Mouse (Mus musculus) embryonic facial prominence, embryonic 13.5 days (tissue): ENCODE results near the gene Dsp. TPM values are rescaled to one million over a fixed set of nuclear protein-coding genes. Genes with fewer than 3 reads are reported as not detected.

Experiments used
- ATAC-seq: fragments of 200-750 bp; cut with Nextera tagmentation; 2 replicates; pipeline ENCODE4 v1.8.0; 2017; ENCODE audit warnings: low read depth; ENCODE audit not compliant: insufficient number of reproducible peaks, insufficient read depth, low FRiP score, low TSS enrichment
- H3K27ac ChIP-seq: fragments of 300-500 bp; sonication (generic); 2 replicates; pipeline ENCODE4 v1.5.1; 2015; ENCODE audit warnings: moderate library complexity, mild to moderate bottlenecking, inconsistent platforms
- H3K27me3 ChIP-seq: fragments of 300-500 bp; sonication (generic); 2 replicates; pipeline ENCODE4 v1.6.1; 2015; ENCODE audit warnings: mild to moderate bottlenecking, inconsistent platforms
- H3K36me3 ChIP-seq: fragments of 300-500 bp; sonication (generic); 2 replicates; pipeline ENCODE4 v1.6.1; 2015; ENCODE audit warnings: mild to moderate bottlenecking, inconsistent platforms
- H3K4me1 ChIP-seq: fragments of 300-500 bp; sonication (generic); 2 replicates; pipeline ENCODE4 v1.6.1; 2015; ENCODE audit warnings: inconsistent platforms
- H3K4me2 ChIP-seq: fragments of 300-500 bp; sonication (generic); 2 replicates; pipeline ENCODE4 v1.6.1; 2015; ENCODE audit warnings: moderate library complexity, mild to moderate bottlenecking, inconsistent platforms
- H3K4me3 ChIP-seq: fragments of 300-500 bp; sonication (generic); 2 replicates; pipeline ENCODE4 v1.5.1; 2015; ENCODE audit warnings: mild to moderate bottlenecking, inconsistent platforms
- H3K9ac ChIP-seq: fragments of 300-500 bp; sonication (generic); 2 replicates; pipeline ENCODE4 v1.6.1; 2015; ENCODE audit warnings: mild to moderate bottlenecking, inconsistent platforms
- H3K9me3 ChIP-seq: fragments of 300-500 bp; sonication (generic); 2 replicates; pipeline ENCODE4 v1.6.1; 2016; ENCODE audit warnings: inconsistent platforms
- WGBS: fragments of 180-500 bp; shearing (Covaris S2); methylation state at CpG from one replicate; pipeline ENCODE4 v1.1.7; 2015; ENCODE audit warnings: mixed read lengths; 5-methylcytosine and 5-hydroxymethylcytosine counted together
- polyA plus RNA-seq: library from polyadenylated mRNA; unstranded; fragments of >200 nt; fragmentation: Nextera tagmentation; extraction: Ambion mirVana; gene quantifications from 2 replicates; pipeline ENCODE4 v1.2.1, GENCODE M21; 2015

Dsp gene
- polyA plus RNA-seq, 1 experiment from 2014 or later = 21.5 TPM

DNA sequence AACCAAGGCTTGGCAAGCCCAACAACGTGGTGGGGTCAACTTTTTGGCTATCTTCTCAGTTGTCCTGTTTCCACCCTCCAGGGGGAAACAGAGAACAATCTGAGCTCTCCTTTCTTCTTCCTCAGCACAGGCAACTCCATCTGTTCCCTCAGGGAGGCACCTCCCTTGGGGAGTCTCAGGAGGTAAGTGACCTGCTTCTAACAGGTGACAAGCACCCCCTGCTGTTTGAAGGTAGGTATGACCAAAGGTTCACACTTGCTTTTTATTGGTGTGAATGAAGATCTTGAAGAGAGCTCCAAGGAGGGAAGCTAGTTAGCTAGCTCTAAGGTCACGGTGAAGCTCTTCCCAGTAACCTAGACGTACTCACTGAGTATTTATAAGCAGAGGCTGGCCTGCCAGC lies 84.3 kb downstream of the Dsp start:
- Histone ChIP-seq H3K27me3 (no peaks in the 10 kb centered on the region), H3K36me3 (peaks cover 7% of the 10 kb centered on the region), H3K4me2 (no peak overlapping the region), H3K9ac (no peak overlapping the region), H3K4me3 (no peak overlapping the region), H3K27ac (no peak overlapping the region), H3K9me3 (peaks cover 3% of the 10 kb centered on the region; the same call in 1 of the 2 replicates), H3K4me1 (no peaks in the 10 kb centered on the region)
- WGBS = 78% methylated on average over 3 of the region's 3 CpGs
- ATAC-seq = no peak

DNA sequence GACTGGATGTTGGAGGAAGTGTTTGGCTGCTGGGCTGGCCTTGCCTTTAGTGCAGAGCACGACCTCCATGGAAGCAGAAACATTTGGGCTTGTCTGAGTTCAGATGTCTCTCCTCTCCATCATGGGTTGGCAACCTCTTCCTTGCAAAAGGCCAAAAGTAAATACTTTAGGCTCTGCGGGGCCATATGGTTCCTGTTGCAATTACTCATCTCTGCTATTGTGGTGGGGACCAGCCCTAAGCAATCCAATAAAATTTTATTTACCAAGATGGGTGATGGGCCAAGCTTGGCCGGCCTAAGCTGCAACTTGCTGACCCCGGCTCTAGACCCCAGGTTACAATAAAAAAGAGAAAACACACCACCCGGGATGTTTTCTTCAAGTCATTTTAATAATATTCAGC lies 97.1 kb downstream of the Dsp start:
- H3K4me3 ChIP-seq = no peak overlapping the region
- H3K36me3 ChIP-seq = no peaks in the 10 kb centered on the region
- no peak for ATAC-seq
- H3K27ac ChIP-seq = no peak overlapping the region
- H3K4me1 ChIP-seq = no peaks in the 10 kb centered on the region
- no peak overlapping the region for H3K4me2 ChIP-seq
- WGBS = 81% methylated on average over 5 of the region's 5 CpGs
- no peaks in the 10 kb centered on the region for H3K9me3 ChIP-seq
- no peaks in the 10 kb centered on the region for H3K27me3 ChIP-seq
- H3K9ac ChIP-seq = no peak overlapping the region

Other genes starting within 250 kb of the Dsp start
- gene Ssr1, start 157.1 kb upstream of the Dsp start, polyA plus RNA-seq = 133 and 144 TPM in 2 replicates
- gene Riok1, start 114.3 kb upstream of the Dsp start, polyA plus RNA-seq = 69.2 and 71.6 TPM in 2 replicates
- gene Cage1, start 114.2 kb upstream of the Dsp start, polyA plus RNA-seq = 1.3 and 1.4 TPM in 2 replicates
- gene Snrnp48, start 53.6 kb downstream of the Dsp start, polyA plus RNA-seq = 48.2 and 56.2 TPM in 2 replicates
- 3.7 and 4.3 TPM in 2 replicates for gene Bmp6, start 193.8 kb downstream of the Dsp start, polyA plus RNA-seq